Mouse (Mus musculus): ENCODE results near the gene Gabpb2.
"Not testable (repeated sequence)": the region's sequence is repeated elsewhere in the genome, so short reads cannot be mapped to it uniquely, and the experiment has no call there.

Gene Gabpb2

DNA sequence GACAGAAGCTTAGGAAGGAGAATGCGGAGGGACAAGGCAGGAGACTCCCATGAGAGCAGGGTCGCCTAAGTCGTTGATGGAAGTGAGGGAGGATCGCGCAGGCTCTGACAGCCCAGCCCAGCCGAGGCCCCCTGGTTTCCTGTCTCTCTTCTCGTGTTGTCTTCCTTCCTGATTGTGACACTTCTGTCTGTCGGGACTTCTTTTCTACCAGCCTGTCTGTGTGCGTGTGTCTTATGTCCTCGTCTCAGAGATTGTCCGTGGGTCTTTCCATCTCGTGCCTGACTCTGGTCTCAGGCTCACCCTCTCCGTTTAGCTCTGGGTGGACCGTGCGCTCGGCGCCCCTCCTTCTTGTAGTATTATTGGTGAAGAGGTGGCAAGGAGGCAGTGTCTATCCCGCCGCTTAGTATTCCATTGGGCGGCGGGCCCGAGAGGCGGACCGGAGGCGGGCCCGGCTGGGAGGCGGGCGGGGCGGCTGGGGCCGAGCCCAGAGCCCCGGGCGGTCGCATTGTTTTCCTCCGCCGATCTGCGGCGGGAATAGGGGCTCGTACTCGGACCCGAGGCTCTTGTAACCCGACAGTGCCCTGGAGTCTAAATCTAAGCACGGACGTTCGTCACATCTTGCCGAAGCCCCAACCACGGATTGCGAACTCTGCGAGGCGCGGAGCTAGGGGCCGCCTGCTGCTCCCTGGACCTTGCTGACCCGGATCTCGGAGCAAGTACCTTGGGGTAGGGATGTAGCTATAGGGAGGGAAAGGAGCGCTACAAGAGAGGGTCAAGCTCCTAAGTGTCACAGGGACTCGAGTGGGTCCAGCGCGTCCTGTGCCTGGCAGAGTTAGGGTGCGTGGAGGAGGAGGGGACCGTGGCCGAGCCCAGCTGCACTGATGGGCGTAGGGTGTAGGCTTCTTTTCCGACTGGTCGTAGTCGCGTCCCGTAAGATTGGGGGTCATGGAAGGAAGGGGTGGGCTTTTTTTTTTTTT lies 57.4 kb downstream of the Gabpb2 start, which contains the start of gene Sema6c:
Gene Sema6c, plus strand, starts transcription at position 471 of the 977 bp plus-strand sequence.
- peak; percentile 85 to 92 for DNase-seq

DNA sequence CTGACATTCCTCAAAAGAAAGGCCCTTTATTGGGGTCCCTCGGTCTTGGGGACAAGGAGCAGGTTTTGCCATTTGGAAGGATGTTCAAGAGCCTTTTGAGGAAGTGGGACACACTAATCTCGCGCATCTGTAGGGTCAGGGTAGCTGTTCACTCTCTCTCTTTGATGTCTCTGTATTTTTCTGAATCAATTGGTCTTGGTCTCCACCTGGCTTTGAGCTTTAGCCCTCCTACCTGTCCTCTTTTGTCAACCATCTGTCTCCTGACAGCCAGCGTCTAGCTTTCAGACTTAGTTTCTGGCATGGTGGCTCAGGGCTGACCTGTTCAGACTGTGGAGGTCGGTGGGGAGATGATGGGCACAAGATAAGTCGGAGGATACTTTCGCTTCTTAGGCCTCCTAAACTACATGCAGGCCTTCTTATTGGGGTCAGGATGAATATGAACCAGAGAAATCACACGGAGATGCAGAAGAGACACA lies 58.2 kb downstream of the Gabpb2 start:
- peak; percentile 19 to 26 for DNase-seq

DNA sequence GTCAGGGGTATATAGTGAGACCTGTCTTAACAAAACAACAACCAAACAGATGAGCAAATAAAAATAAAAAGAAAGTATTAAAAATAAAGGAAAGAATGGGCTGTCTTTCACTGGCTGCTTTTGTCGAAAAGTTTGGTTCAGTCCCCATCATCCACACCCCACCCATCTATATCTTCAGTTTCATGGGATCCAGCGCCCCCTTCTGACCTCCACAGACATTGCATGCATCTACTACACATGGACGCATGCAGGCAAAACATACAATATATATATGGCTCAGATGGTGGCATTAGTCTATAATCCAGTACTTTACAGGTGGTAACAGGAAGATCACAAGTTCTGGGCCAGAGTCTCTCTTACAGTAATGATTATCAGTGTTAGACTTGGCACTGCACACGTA lies 63.8 kb downstream of the Gabpb2 start:
- peak; percentile 35 to 40 for DNase-seq

DNA sequence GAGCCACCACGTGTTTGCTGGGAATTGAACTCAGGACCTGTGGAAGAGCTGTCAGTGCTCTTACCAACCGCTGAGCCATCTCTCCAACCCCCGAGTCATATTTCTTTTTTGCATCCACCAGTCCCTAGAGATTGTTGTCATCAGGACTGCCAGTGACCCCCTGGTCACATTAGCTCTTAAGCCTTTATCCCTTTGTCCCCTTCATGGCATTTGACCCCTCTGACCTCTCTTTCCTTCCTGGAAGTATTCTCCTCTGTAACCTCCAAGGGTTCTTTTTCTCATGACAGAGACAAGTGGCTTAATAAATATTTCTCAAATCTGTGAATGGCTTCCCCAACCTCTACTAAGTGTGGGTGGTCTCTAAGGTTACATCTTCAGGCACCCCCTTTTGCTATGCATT lies 69.8 kb downstream of the Gabpb2 start:
- no peak for DNase-seq

GRCm38 (mm10) chr3:95142617-95143011 lies 75.1 kb downstream of the Gabpb2 start:
- DNase-seq = peak; percentile 94 to 98

GRCm38 (mm10) chr3:95141952-95142616 lies 75.6 kb downstream of the Gabpb2 start, which contains the start of gene Tnfaip8l2:
TSS of gene Tnfaip8l2 (minus strand) at chr3:95142360.
- no peak for DNase-seq

GRCm38 (mm10) chr3:95141474-95141873 lies 76.2 kb downstream of the Gabpb2 start:
- no peak for DNase-seq

DNA sequence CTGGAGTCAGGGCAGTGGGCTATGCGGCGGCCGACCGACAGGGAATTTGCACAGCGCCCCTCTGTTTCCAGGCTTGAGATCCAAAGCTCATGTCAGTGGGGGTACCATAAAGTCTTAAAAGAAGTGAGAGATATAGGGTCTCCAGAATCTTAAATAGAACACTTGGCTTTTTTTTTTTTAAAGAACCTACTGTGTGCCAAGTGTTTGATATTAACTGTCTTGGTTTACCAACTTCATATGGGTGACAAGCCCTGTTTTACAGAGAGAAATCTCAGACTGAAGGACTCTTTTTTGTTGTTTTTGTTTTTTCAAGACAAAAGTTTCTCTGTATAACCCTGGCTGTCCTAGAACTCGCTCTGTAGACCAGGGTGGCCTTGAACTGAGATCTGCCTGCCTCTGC lies 76.9 kb downstream of the Gabpb2 start:
- DNase-seq = no peak

GRCm38 (mm10) chr3:95140289-95140595 lies 77.5 kb downstream of the Gabpb2 start:
- no peak for DNase-seq

- DNase-seq = no peak
Observed at GRCm38 (mm10) chr3:95139586-95140288, 78.0 kb downstream of the Gabpb2 start.

DNA sequence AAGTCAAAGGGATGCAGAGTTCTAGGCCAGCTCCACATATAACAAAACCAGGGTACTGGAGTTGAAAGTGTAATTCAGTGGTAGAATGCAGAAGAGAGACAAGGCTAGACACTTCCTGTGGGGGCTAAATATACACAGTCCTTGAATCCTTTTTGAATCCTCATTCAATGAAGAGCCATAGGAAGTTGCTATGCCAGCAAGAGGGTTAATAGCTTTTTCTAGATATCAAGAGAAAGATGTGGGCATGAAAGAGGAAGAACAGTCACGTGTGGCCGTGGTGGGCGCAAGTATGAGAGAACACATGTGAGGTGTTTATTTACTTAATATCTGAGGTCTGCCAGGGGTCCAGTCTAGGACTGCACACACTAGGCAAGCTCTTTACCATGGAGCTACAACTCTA lies 81.4 kb downstream of the Gabpb2 start:
- no peak for DNase-seq

GRCm38 (mm10) chr3:95135433-95136052 lies 82.2 kb downstream of the Gabpb2 start:
- no peak for DNase-seq

- peak in 1 of 2 experiments; percentile 43 for DNase-seq
Observed at GRCm38 (mm10) chr3:95135023-95135422, 82.7 kb downstream of the Gabpb2 start.

DNA sequence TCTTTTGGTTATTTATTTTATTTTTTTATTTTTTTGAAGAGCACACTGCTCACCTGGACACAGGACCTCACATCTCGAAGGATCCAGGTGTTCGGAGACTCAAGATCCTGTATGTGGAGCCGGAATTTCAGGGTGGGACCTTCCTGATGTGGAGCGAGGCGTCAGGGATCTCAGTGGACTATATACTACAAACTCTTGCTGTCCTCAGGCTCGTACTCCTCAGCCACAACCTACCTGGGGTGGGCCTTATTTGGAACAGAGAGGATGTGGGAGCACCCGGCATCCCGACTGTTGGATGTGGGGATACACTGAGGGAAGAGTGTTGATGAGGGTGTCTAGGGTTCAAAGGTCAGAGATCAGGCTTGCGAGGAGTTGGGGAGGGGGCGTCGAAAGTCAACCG lies 83.6 kb downstream of the Gabpb2 start:
- not testable (repeated sequence) for DNase-seq

DNA sequence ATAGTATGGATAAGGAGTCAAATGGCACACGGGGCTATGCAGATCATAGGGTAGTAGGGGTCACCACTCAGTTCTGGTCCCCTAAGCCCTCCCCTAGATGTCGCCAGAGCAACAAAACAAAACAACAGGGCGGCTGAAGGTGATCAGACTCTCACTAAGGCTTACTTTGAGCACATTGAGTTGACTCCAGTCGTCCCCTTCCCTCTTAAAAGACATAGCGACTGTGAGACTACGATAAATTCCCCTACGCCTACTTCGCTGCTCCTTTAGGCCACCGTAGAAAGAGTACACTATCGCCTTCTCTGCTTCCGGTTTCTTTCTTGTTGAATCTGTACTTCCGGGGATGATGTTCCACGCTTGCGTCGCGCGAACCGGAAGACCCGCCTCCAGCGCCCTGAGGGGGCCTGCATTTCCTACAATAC lies 84.0 kb downstream of the Gabpb2 start, which contains the start of the genes Scnm1 and Lysmd1:
Gene Scnm1, minus strand, starts transcription at position 332 of the 422 bp plus-strand sequence.
Gene Lysmd1, plus strand, starts transcription at position 409 of the 422 bp plus-strand sequence.
- peak; percentile 87 to 91 for DNase-seq

DNA sequence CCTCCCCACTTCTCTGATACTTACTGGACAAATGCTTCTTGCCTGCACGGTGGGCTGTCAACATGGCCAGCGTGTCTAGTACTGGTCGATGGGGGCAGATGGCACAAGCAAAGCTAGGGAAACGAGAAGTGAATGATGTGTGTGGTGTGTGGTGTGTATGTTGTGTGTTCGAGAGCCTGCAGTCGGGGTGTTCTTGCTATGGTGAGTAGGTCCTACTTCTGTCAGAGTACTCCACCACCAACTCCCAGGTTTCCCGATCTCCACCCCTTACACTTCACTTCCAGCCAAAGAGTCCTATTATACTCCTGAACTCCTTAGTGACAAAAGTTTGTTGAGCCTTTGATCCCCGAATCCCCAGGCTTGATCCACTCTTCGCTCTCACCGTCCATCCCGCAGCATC lies 84.5 kb downstream of the Gabpb2 start:
- no peak for DNase-seq

DNA sequence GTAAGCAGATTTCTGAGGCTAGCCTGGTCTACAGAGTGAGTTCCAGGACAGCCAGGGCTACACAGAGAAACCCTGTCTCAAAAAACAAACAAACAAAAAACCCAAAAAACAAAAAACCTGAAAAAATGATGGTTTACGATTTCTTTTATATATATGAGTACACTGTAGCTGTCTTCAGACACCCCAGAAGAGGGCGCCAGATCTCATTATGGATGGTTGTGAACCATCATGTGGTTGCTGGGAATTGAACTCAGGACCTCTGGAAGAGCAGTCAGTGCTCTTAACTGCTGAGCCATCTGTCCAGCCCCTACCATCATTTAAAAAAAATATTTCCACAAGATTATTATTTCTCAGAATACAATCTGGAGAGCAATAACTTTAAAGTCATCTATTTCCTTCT lies 85.3 kb downstream of the Gabpb2 start:
- not testable (repeated sequence) for DNase-seq
